Mouse (Mus musculus) heart, postnatal 0 days (tissue): ENCODE results near the gene Tbx2. TPM values are rescaled to one million over a fixed set of nuclear protein-coding genes. Genes with fewer than 3 reads are reported as not detected.
A peak's percentile ranks its signal among the peaks of the same experiment; 100 is the strongest.

Experiments used
- ATAC-seq: fragments of 200-750 bp; cut with Nextera tagmentation; 2 replicates; pipeline ENCODE4 v1.8.0; 2017; ENCODE audit warnings: low read depth, moderate number of reproducible peaks, moderate library complexity; ENCODE audit not compliant: insufficient read depth
- DNase-seq: peaks from one replicate; pipeline ENCODE4 v3.0.0-alpha.2; 2016; ENCODE audit warnings: low spot score
- H3K27ac ChIP-seq: fragments of 300-500 bp; sonication (generic); 2 replicates; pipeline ENCODE4 v1.5.1; 2014; ENCODE audit warnings: low read depth, mild to moderate bottlenecking
- H3K27me3 ChIP-seq: fragments of 300-500 bp; sonication (generic); 2 replicates; pipeline ENCODE4 v1.6.1; 2014; ENCODE audit warnings: low read length, mixed read lengths; ENCODE audit not compliant: control insufficient read depth, insufficient read depth
- H3K36me3 ChIP-seq: fragments of 300-500 bp; sonication (generic); replicated peaks from 2 replicates; pipeline ENCODE4 v1.6.1; 2014; ENCODE audit warnings: low read length, mixed read lengths; ENCODE audit not compliant: control insufficient read depth, insufficient read depth
- H3K4me1 ChIP-seq: fragments of 300-500 bp; sonication (generic); 2 replicates; pipeline ENCODE4 v1.6.1; 2014; ENCODE audit warnings: antibody characterized with exemption; ENCODE audit not compliant: control insufficient read depth, insufficient read depth
- H3K4me2 ChIP-seq: fragments of 300-500 bp; sonication (generic); 2 replicates; pipeline ENCODE4 v1.6.1; 2014; ENCODE audit warnings: low read depth, mild to moderate bottlenecking, low read length, moderate library complexity
- H3K4me3 ChIP-seq: fragments of 300-500 bp; sonication (generic); 2 replicates; pipeline ENCODE4 v1.5.1; 2014; ENCODE audit warnings: low read depth, low read length
- H3K9ac ChIP-seq: fragments of 300-500 bp; sonication (generic); replicated peaks from 2 replicates; pipeline ENCODE4 v1.6.1; 2014; ENCODE audit warnings: low read depth, low read length, mixed read lengths
- H3K9me3 ChIP-seq: fragments of 300-500 bp; sonication (generic); replicated peaks from 2 replicates; pipeline ENCODE4 v1.6.1; 2016; ENCODE audit warnings: low read length; ENCODE audit not compliant: control insufficient read depth
- CTCF ChIP-seq: IDR thresholded peaks from 2 replicates; pipeline ENCODE4 v1.5.1; 2016; ENCODE audit warnings: antibody characterized with exemption, control low read depth, low read depth
- EP300 ChIP-seq: IDR thresholded peaks from 2 replicates; pipeline ENCODE4 v1.6.1; 2016; ENCODE audit warnings: antibody characterized with exemption, low read depth
- WGBS: fragments of 180-500 bp; shearing (Covaris S2); extraction: QIAGEN DNeasy Blood & Tissue Kit; methylation state at CpG from one replicate; pipeline ENCODE4 v1.1.7; 2014; 5-methylcytosine and 5-hydroxymethylcytosine counted together
- polyA plus RNA-seq: library from polyadenylated mRNA; unstranded; fragments of >200 nt; fragmentation: Nextera tagmentation; extraction: Ambion mirVana; gene quantifications from 2 replicates; pipeline ENCODE4 v1.2.1, GENCODE M21; 2015
- total RNA-seq: library from RNA; depleted of rRNA; stranded (reverse); fragments of >200 nt; gene quantifications from 2 replicates; pipeline ENCODE4 v1.2.3, GENCODE M21; 2014; ENCODE audit warnings: low replicate concordance

The Tbx2 gene
- total and polyA plus RNA-seq, 2 experiments from 2014 or later = 1.3 to 8.5 TPM

- TF ChIP-seq EP300 (no peak), CTCF (peak; percentile 27)
Observed at GRCm38 (mm10) chr11:85864363-85864762, 32.0 kb downstream of the Tbx2 start.

GRCm38 (mm10) chr11:85876059-85876788 is 43.9 kb downstream of the Tbx2 start:
- no peak overlapping the region for H3K4me3 ChIP-seq
- H3K36me3 ChIP-seq = no peaks in the 10 kb centered on the region
- H3K9me3 ChIP-seq = no peaks in the 10 kb centered on the region
- H3K27me3 ChIP-seq = peaks cover 17% of the 10 kb centered on the region
- DNase-seq (no peak), ATAC-seq (no peak)
- H3K27ac ChIP-seq = no peak overlapping the region
- H3K4me1 ChIP-seq = no peaks in the 10 kb centered on the region
- TF ChIP-seq EP300 (no peak), CTCF (no peak)
- 62% methylated on average over 24 of the region's 24 CpGs for WGBS
- H3K9ac ChIP-seq = no peak overlapping the region
- no peak overlapping the region for H3K4me2 ChIP-seq

More at GRCm38 (mm10) chr11:85864363-85864762, 32.0 kb downstream of the Tbx2 start:
- Histone ChIP-seq H3K4me2 (no peak overlapping the region), H3K36me3 (no peaks in the 10 kb centered on the region), H3K9ac (no peak overlapping the region), H3K4me3 (no peak overlapping the region), H3K9me3 (no peaks in the 10 kb centered on the region), H3K27ac (no peak overlapping the region), H3K27me3 (peaks cover 6% of the 10 kb centered on the region), H3K4me1 (no peaks in the 10 kb centered on the region)
- DNase-seq = no peak
- WGBS = 28% methylated on average over 7 of the region's 7 CpGs
- no peak for ATAC-seq

- H3K36me3 ChIP-seq = no peaks in the 10 kb centered on the region
Observed at GRCm38 (mm10) chr11:85884498-85884897, 52.1 kb downstream of the Tbx2 start.

GRCm38 (mm10) chr11:85885665-85886428 is 53.5 kb downstream of the Tbx2 start, which contains the start of gene Tbx4:
TSS of gene Tbx4 (plus strand) at chr11:85886422.
- no peaks in the 10 kb centered on the region for H3K36me3 ChIP-seq
- no peaks in the 10 kb centered on the region for H3K4me1 ChIP-seq
- TF ChIP-seq EP300 = no peak
- no peak for TF ChIP-seq CTCF
- no peak within 1 kb of the TSS for H3K4me2 ChIP-seq
- H3K9ac ChIP-seq = no peak within 1 kb of the TSS
- ATAC-seq (no peak), DNase-seq (no peak)
- peaks cover 92% of the 10 kb centered on the region for H3K27me3 ChIP-seq
- 45% methylated on average over 20 of the region's 28 CpGs for WGBS
- no peak within 1 kb of the TSS for H3K4me3 ChIP-seq
- no peak within 1 kb of the TSS for H3K27ac ChIP-seq
- H3K9me3 ChIP-seq = no peaks in the 10 kb centered on the region

More at GRCm38 (mm10) chr11:85884498-85884897, 52.1 kb downstream of the Tbx2 start:
- Histone ChIP-seq H3K4me1 (no peaks in the 10 kb centered on the region), H3K4me3 (no peak overlapping the region), H3K27ac (no peak overlapping the region), H3K9ac (no peak overlapping the region), H3K4me2 (no peak overlapping the region), H3K27me3 (peaks cover 90% of the 10 kb centered on the region), H3K9me3 (no peaks in the 10 kb centered on the region)
- 72% methylated on average over 4 of the region's 4 CpGs for WGBS
- DNase-seq (no peak), ATAC-seq (no peak)
- TF ChIP-seq EP300 (no peak), CTCF (no peak)

- H3K27me3 ChIP-seq = peaks cover 92% of the 10 kb centered on the region
- ATAC-seq = no peak; the same call in 1 of the 2 replicates
- no peak overlapping the region for H3K4me2 ChIP-seq
- no peaks in the 10 kb centered on the region for H3K9me3 ChIP-seq
- no peaks in the 10 kb centered on the region for H3K4me1 ChIP-seq
- no peak for DNase-seq
- no peak overlapping the region for H3K27ac ChIP-seq
- no peaks in the 10 kb centered on the region for H3K36me3 ChIP-seq
- WGBS = 7% methylated on average over 22 of the region's 22 CpGs
- H3K4me3 ChIP-seq = no peak overlapping the region
- no peak overlapping the region for H3K9ac ChIP-seq
- TF ChIP-seq EP300 = no peak
Observed at GRCm38 (mm10) chr11:85886429-85886785, 54.1 kb downstream of the Tbx2 start.
